Mouse (Mus musculus): ENCODE measurements around the gene Gm14401.
"Not testable (repeated sequence)": the region's sequence is repeated elsewhere in the genome, so short reads cannot be mapped to it uniquely, and the experiment has no call there.

Gene Gm14401

DNA sequence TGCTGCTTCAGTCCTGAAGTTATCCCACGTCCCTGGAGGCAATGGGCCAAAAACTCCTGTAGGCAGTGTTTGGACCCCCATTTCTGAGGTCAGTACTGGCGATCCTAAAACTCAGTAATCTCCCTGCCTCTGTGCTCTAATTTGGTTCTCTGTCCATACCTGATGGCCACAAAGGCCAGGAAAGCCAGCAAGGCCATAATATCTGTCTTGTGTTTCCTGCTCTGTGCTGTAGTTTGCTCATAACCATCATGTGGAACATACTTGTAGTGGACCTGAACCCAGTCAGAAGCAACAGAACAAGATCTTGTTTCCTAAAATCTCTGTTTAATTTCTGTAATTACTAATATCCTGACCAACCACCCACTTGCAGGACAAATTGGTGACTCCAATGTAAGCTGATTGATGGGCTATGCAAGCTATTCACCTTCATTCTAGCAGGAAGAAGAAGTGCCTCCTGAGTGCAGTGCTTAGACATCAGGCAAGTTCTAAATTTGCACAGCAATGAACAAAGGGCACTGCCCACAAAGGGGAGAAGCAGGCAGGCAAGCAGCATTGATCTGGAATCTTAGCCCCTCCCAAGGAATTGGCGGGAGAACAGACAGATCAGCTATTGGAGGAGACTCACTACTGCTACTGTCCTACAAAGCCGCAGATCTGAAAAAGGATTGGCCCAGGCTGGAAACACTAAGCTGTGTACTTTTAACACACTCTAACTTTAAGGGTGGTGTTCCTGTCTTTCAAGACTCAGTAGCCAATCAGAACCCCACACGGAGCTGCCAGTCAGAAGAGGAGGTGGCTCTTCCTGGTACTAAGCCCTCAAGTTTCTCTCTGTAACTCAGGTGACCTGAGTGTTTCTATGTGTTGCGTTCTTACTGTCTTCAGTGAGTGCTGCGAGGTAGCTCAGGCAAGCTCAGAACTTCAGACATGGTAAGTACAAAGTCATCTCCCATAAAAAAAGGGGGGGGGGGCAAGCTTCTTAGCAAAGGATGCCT, at the start of gene Gm14401:
Gm14401 (plus strand) TSS at position 889 of the 992 bp plus-strand sequence.
- not testable (repeated sequence) for DNase-seq (ENCODE audit: low read depth, low spot score)

DNA sequence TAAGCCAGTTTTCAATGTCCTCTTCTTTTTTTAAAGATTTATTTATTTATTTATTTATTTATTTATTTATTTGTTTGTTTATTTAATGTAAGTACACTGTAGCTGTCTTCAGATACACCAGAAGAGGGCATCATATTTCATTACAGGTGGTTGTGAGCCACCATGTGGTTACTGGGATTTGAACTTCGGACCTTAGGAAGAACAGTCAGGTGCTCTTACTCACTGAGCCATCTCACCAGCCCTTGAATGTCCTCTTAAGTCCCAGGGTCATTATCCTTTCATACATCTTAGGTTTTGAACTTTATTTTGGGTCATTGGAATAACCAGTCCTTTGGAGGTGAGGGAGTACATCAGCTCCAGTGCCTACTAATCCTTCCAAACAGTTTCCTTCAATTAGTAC, 1.3 kb upstream of the Gm14401 start:
- not testable (repeated sequence) for DNase-seq (ENCODE audit: low read depth, low spot score)

DNA sequence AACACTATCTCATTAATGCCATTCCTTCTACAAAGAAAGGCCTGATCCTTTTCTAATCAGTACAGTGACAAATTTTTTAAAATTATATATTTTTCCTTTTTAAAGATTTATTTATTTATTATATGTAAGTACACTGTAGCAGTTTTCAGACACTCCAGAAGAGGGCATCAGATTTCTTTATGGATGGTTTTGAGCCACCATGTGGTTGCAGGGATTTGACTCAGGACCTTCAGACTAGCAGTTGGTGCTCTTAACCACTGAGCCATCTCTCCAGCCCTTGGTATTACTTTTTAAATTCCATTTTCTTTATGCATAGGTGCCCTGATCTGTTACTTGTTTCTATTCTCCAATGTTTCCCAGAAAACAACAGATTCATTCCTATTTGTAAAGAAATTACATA, 895 bp downstream of the Gm14401 start:
- DNase-seq (ENCODE audit: low read depth, low spot score), result not testable (repeated sequence)

DNA sequence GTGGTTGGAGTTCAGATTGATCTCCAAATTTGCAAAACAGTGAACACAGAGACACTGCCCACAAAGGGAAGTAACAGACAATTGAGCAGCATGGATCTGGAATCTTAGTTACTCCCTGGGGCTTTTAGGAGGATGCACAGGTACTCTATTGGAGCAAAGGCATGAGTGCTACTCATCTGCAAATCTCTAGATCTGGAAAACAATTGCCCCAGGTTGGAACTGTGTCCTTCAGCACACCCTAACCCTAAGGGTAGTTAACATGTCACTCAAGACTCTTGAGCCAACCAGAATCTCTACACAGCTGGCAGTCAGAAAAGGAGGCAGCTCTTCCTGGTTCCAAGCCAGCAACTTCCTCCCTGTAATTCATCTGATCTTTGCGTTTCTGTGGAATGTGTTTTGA, 5.7 kb downstream of the Gm14401 start:
- not testable (repeated sequence) for DNase-seq (ENCODE audit: low read depth, low spot score)

DNA sequence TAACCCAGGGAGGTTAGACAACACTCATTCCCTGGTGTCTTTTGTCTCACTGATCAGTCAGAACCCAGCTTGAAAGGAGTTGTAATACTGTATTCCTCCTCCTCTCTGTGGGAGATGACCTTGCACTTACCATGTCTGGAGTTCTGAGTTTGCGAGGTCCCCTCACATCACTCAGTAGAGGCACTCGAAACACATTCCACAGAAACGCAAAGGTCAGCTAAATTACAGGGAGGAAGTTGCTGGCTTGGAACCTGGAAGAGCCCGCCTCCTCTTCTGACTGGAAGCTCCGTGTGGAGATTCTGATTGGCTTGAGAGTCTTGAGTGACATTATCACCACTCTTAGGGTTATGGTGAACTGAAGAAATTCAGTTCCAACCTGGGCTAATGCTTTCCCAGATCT, 35.0 kb downstream of the Gm14401 start:
- not testable (repeated sequence) for DNase-seq (ENCODE audit: low read depth, low spot score)

DNA sequence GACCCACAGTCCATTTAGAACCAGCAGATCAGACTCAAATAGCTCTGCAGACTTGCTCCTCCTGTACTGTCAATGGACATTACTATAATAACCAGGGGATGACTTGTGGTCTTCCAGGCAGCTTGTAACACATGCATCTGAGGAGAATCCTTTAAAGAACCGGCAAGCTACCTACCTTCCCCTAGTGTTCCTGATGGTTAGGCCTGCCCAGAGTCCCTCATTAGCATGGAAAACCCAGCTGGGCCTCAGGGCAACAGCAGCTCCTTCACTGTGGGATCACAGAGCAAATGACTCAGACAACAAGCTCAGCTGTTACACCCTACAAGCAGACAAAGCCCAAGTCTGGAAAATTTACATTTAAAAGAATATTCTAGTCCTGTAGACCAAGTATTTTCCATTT, 55.0 kb downstream of the Gm14401 start:
- DNase-seq (ENCODE audit: low read depth, low spot score), result not testable (repeated sequence)

All from CD4-positive, CD25-positive, alpha-beta regulatory T cell, adult 2 months (primary cell).